Mouse (Mus musculus) stomach, embryonic 16.5 days (tissue): Measurements from ENCODE around the gene Xcl1. TPM values are rescaled to one million over a fixed set of nuclear protein-coding genes. Genes with fewer than 3 reads are reported as not detected.

Experiments used
- ATAC-seq: fragments of 200-750 bp; cut with Nextera tagmentation; 2 replicates; pipeline ENCODE4 v1.8.0; 2017; ENCODE audit warnings: moderate number of reproducible peaks, moderate TSS enrichment; ENCODE audit not compliant: insufficient read depth, low FRiP score
- H3K27ac ChIP-seq: fragments of 300-500 bp; sonication (generic); 2 replicates; pipeline ENCODE4 v1.5.1; 2014; ENCODE audit warnings: low read length
- H3K27me3 ChIP-seq: fragments of 300-500 bp; sonication (generic); 2 replicates; pipeline ENCODE4 v1.6.1; 2014; ENCODE audit warnings: low read length, control low read depth, mixed read lengths; ENCODE audit not compliant: control insufficient read depth, insufficient read depth
- H3K36me3 ChIP-seq: fragments of 300-500 bp; sonication (generic); 2 replicates; pipeline ENCODE4 v1.6.1; 2014; ENCODE audit warnings: low read length; ENCODE audit not compliant: control insufficient read depth, insufficient read depth
- H3K4me1 ChIP-seq: fragments of 300-500 bp; sonication (generic); 2 replicates; pipeline ENCODE4 v1.6.1; 2014; ENCODE audit warnings: low read length, control low read depth, mixed read lengths; ENCODE audit not compliant: control insufficient read depth, insufficient read depth
- H3K4me2 ChIP-seq: fragments of 300-500 bp; sonication (generic); 2 replicates; pipeline ENCODE4 v1.6.1; 2014; ENCODE audit warnings: low read depth, low read length, mixed read lengths
- H3K4me3 ChIP-seq: fragments of 300-500 bp; sonication (generic); replicated peaks from 2 replicates; pipeline ENCODE4 v1.5.1; 2014; ENCODE audit warnings: mild to moderate bottlenecking, low read length
- H3K9ac ChIP-seq: fragments of 300-500 bp; sonication (generic); 2 replicates; pipeline ENCODE4 v1.6.1; 2014; ENCODE audit warnings: low read length
- H3K9me3 ChIP-seq: fragments of 300-500 bp; sonication (generic); replicated peaks from 2 replicates; pipeline ENCODE4 v1.6.1; 2016; ENCODE audit warnings: low read length, control low read depth; ENCODE audit not compliant: control insufficient read depth
- WGBS: fragments of 180-500 bp; shearing (Covaris S2); extraction: QIAGEN DNeasy Blood & Tissue Kit; methylation state at CpG from one replicate; pipeline ENCODE4 v1.1.7; 2014; 5-methylcytosine and 5-hydroxymethylcytosine counted together
- polyA plus RNA-seq: library from polyadenylated mRNA; unstranded; fragments of >200 nt; fragmentation: Nextera tagmentation; extraction: Ambion mirVana; gene quantifications from 2 replicates; pipeline ENCODE4 v1.2.1, GENCODE M21; 2015

Xcl1 gene
- polyA plus RNA-seq, 1 experiment from 2014 or later = not detected

- ATAC-seq = peak; percentile 70
Measured at GRCm38 (mm10) chr1:164960610-164961009, 25.3 kb upstream of the Xcl1 start.

DNA sequence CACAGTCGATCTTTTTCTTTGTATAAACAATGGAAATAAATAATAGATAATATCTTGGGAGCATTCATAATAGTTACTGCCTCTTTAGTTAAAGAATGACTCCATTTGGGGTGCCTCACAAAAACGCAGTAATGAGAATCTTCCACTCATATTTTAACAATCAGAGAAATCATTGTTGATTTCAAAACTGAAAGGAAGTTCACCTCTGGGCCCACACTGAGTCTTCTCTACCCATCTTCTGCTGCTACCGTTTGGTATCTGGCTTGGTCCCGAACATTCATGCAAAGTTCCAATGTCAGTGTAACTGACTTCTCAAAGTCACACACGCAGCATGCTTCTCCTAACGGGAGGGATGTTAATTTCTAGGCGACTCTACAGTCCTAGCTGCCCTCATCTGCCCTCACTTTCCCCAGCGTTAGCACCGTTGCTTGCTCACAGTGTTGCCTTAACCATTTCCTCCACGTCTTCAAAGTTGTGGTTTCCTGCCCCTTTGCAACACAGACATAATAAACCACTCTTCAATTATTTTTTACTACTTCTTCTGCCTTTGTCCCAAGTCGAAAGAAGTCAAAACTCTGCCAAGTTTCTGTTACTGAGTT, 24.6 kb upstream of the Xcl1 start:
- H3K27ac ChIP-seq = no peak overlapping the region

More at GRCm38 (mm10) chr1:164960610-164961009, 25.3 kb upstream of the Xcl1 start:
- no peaks in the 10 kb centered on the region for H3K36me3 ChIP-seq
- no peaks in the 10 kb centered on the region for H3K27me3 ChIP-seq
- H3K9ac ChIP-seq = no peak overlapping the region
- WGBS = 32% methylated on average over 2 of the region's 2 CpGs
- no peak overlapping the region for H3K27ac ChIP-seq
- peaks cover 10% of the 10 kb centered on the region for H3K4me1 ChIP-seq
- H3K9me3 ChIP-seq = no peaks in the 10 kb centered on the region
- no peak overlapping the region for H3K4me3 ChIP-seq
- H3K4me2 ChIP-seq = no peak overlapping the region

GRCm38 (mm10) chr1:164959160-164959559, 23.8 kb upstream of the Xcl1 start:
- Histone ChIP-seq H3K4me2 (no peak overlapping the region), H3K4me1 (peaks cover 10% of the 10 kb centered on the region), H3K4me3 (no peak overlapping the region), H3K9ac (no peak overlapping the region), H3K36me3 (no peaks in the 10 kb centered on the region), H3K27me3 (no peaks in the 10 kb centered on the region), H3K9me3 (no peaks in the 10 kb centered on the region), H3K27ac (no peak overlapping the region)
- no peak for ATAC-seq
- 84% methylated on average over 3 of the region's 3 CpGs for WGBS

More for the DNA sequence above, 24.6 kb upstream of the Xcl1 start:
- 52% methylated on average over 11 of the region's 11 CpGs for WGBS
- Histone ChIP-seq H3K4me2 (no peak overlapping the region), H3K4me3 (no peak overlapping the region), H3K4me1 (peaks cover 10% of the 10 kb centered on the region), H3K27me3 (no peaks in the 10 kb centered on the region), H3K36me3 (no peaks in the 10 kb centered on the region), H3K9ac (no peak overlapping the region), H3K9me3 (no peaks in the 10 kb centered on the region)
- no peak for ATAC-seq

- Histone ChIP-seq H3K4me2 (no peak overlapping the region), H3K4me1 (peaks cover 10% of the 10 kb centered on the region), H3K4me3 (no peak overlapping the region), H3K36me3 (no peaks in the 10 kb centered on the region), H3K9ac (no peak overlapping the region), H3K27me3 (no peaks in the 10 kb centered on the region), H3K27ac (no peak overlapping the region), H3K9me3 (no peaks in the 10 kb centered on the region)
- ATAC-seq = no peak
- 85% methylated on average over 3 of the region's 3 CpGs for WGBS
Measured at GRCm38 (mm10) chr1:164957974-164958373, 22.6 kb upstream of the Xcl1 start.

DNA sequence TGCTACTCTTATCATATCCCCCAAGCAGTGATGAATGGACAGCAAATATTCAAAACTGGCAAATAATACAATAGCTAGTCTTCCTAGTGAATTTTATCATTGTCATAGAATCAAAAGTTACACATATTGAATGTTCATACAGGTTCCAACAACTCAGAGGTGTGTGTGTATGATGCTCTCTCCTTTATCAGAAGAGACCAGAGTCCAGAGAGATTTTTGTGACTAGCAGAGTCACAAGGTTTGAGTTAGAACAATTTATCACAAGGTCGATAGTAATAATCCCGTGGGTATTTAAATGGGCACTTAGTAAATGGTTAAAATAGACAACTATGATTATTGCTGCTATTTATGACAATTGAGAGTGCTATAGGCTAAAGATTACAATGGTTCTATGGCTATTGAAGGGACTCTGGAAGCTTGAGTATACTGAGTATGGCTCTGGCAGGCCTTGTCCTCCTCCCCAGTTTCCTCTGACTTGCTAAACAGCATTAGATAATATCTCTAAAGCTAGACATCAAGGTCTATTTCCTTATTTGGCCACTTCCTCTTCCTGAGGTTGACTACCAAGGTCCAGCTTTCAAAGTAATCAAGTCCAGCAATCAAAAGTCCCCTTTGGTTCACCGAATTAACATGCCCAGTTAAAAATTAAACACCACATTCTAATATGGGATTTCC, 21.5 kb upstream of the Xcl1 start:
- Histone ChIP-seq H3K4me1 (peaks cover 5% of the 10 kb centered on the region), H3K4me2 (no peak overlapping the region), H3K9ac (no peak overlapping the region), H3K4me3 (no peak overlapping the region), H3K9me3 (no peaks in the 10 kb centered on the region), H3K27ac (no peak overlapping the region), H3K36me3 (no peaks in the 10 kb centered on the region), H3K27me3 (no peaks in the 10 kb centered on the region)
- ATAC-seq = no peak
- WGBS = 76% methylated on average over 3 of the region's 3 CpGs

DNA sequence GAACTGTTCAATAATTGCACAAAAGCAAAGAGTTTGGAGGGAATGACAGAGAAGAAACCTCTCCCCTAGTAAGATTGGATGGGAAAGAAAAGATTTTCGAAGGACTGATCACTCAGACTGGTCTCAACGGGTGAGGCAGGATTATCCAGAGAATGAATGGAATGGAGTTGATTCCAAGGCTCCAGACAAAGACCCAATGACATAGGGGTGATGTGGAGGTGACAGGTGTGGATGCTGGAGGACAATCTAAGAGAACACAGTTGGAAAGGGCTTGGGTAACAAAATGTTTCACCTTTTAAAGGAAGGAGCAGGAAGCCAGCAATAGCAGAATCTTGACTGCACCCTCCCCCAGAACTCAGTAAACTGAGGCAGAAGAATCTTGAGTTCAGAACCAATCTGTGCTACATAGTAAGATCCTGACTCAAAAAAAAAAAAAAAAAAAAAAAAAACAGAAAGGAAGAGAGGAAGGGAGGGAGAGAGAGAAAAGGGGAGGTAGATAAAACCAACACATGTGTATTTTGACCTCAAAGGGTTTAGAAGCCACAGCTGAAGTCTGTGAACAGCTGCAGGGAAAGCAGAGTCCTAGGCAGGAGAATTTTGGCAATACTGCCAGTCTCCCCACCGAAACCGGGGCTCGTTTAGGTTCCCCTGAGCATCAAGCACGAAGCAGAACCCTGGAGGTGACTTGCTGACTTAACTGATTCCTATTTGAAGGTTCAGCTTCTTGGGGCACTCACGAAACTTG, 20.3 kb upstream of the Xcl1 start:
- Histone ChIP-seq H3K27ac (no peak overlapping the region), H3K4me2 (no peak overlapping the region), H3K27me3 (no peaks in the 10 kb centered on the region), H3K36me3 (no peaks in the 10 kb centered on the region), H3K9ac (no peak overlapping the region), H3K4me3 (no peak overlapping the region), H3K4me1 (peaks cover 5% of the 10 kb centered on the region; the same call in 1 of the 2 replicates), H3K9me3 (no peaks in the 10 kb centered on the region)
- WGBS = 78% methylated on average over 7 of the region's 7 CpGs
- no peak for ATAC-seq

DNA sequence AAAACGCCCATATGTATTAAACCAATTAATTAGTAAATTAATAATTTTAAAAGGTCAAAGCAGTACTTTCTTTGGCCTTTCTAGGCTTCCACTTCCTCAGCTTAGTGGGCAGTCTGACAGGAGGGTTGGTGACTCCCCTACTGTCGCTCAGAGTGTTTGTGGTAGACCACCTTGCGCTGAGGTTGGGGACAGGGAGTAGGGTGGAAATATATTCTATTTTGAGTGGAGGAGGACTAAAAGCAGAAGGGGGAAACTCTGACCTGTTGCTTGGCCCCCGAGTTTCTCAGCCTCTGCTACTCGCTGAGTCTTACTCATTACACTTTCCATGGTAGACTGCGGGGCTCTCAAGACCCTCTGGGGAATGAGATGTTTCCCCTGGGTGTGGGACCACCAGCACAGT, 18.2 kb upstream of the Xcl1 start:
- Histone ChIP-seq H3K9me3 (no peaks in the 10 kb centered on the region), H3K4me3 (no peak overlapping the region), H3K36me3 (no peaks in the 10 kb centered on the region), H3K9ac (no peak overlapping the region), H3K27me3 (no peaks in the 10 kb centered on the region), H3K4me1 (no peaks in the 10 kb centered on the region), H3K4me2 (no peak overlapping the region), H3K27ac (no peak overlapping the region)
- WGBS = 88% methylated on average over 6 of the region's 6 CpGs
- no peak for ATAC-seq

GRCm38 (mm10) chr1:164936060-164936459, 733 bp upstream of the Xcl1 start:
- no peak overlapping the region for H3K4me2 ChIP-seq
- no peaks in the 10 kb centered on the region for H3K4me1 ChIP-seq
- 43% methylated on average over 2 of the region's 2 CpGs for WGBS
- no peak overlapping the region for H3K9ac ChIP-seq
- H3K9me3 ChIP-seq = no peaks in the 10 kb centered on the region
- no peak overlapping the region for H3K27ac ChIP-seq
- no peak for ATAC-seq
- H3K36me3 ChIP-seq = no peaks in the 10 kb centered on the region
- no peaks in the 10 kb centered on the region for H3K27me3 ChIP-seq
- no peak overlapping the region for H3K4me3 ChIP-seq
